Mouse (Mus musculus) lung, embryonic 16.5 days (tissue): ENCODE measurements around the gene Capn1. TPM values are rescaled to one million over a fixed set of nuclear protein-coding genes. Genes with fewer than 3 reads are reported as not detected.

Experiments
- ATAC-seq: fragments of 200-750 bp; cut with Nextera tagmentation; 2 replicates; pipeline ENCODE4 v1.8.0; 2017; ENCODE audit warnings: low read depth, mild to moderate bottlenecking, moderate library complexity
- H3K27ac ChIP-seq: fragments of 300-500 bp; sonication (generic); 2 replicates; pipeline ENCODE4 v1.5.1; 2014; ENCODE audit warnings: mild to moderate bottlenecking, control low read depth, low read length
- H3K27me3 ChIP-seq: fragments of 300-500 bp; sonication (generic); 2 replicates; pipeline ENCODE4 v1.6.1; 2014; ENCODE audit warnings: low read depth, low read length, mixed read lengths; ENCODE audit not compliant: control insufficient read depth, insufficient read depth
- H3K36me3 ChIP-seq: fragments of 300-500 bp; sonication (generic); 2 replicates; pipeline ENCODE4 v1.6.1; 2014; ENCODE audit warnings: low read length; ENCODE audit not compliant: control insufficient read depth, insufficient read depth
- H3K4me1 ChIP-seq: fragments of 300-500 bp; sonication (generic); replicated peaks from 2 replicates; pipeline ENCODE4 v1.6.1; 2014; ENCODE audit warnings: low read length, mixed read lengths; ENCODE audit not compliant: control insufficient read depth, insufficient read depth
- H3K4me2 ChIP-seq: fragments of 300-500 bp; sonication (generic); 2 replicates; pipeline ENCODE4 v1.6.1; 2014; ENCODE audit warnings: low read depth, low read length, control low read depth
- H3K4me3 ChIP-seq: fragments of 300-500 bp; sonication (generic); 2 replicates; pipeline ENCODE4 v1.5.1; 2014; ENCODE audit warnings: mild to moderate bottlenecking, low read length, control low read depth
- H3K9ac ChIP-seq: fragments of 300-500 bp; sonication (generic); 2 replicates; pipeline ENCODE4 v1.6.1; 2014; ENCODE audit warnings: low read length, control low read depth
- H3K9me3 ChIP-seq: fragments of 300-500 bp; sonication (generic); 2 replicates; pipeline ENCODE4 v1.6.1; 2016; ENCODE audit warnings: low read length; ENCODE audit not compliant: control insufficient read depth
- WGBS: fragments of 180-500 bp; shearing (Covaris S2); extraction: QIAGEN DNeasy Blood & Tissue Kit; methylation state at CpG from one replicate; pipeline ENCODE4 v1.1.7; 2014; 5-methylcytosine and 5-hydroxymethylcytosine counted together
- microRNA-seq: library from miRNA; unstranded; fragments of <30 nt; microRNA quantifications from one replicate; pipeline ENCODE4, GENCODE M21; 2016
- polyA plus RNA-seq: library from polyadenylated mRNA; unstranded; fragments of >200 nt; fragmentation: Nextera tagmentation; extraction: Ambion mirVana; gene quantifications from 2 replicates; pipeline ENCODE4 v1.2.1, GENCODE M21; 2015

The Capn1 gene
- polyA plus RNA-seq, 1 experiment from 2014 or later = 12.8 TPM

DNA sequence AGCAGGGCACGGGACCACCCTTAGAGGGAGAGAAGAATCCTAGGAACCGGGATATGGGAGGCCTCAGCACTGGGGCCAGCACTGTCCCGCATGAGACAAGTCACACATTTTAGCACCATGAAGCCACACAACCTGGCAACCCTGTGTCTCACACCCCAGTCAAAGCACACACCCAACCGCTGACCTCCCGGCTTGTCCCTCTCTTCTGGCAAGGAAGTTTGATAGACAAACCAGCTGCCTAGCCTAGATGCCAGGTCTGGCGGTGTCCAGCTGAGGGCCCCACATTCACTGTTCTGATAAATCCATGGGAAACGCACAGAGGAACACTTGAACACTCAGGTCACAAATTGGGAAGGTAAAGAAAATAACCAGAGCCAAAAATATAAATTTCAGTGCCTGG lies 73.1 kb downstream of the Capn1 start:
- Histone ChIP-seq H3K4me1 (peaks cover 47% of the 10 kb centered on the region), H3K36me3 (peaks cover 10% of the 10 kb centered on the region), H3K4me2 (no peak overlapping the region), H3K27me3 (no peaks in the 10 kb centered on the region), H3K27ac (no peak overlapping the region), H3K4me3 (no peak overlapping the region), H3K9ac (no peak overlapping the region), H3K9me3 (no peaks in the 10 kb centered on the region)
- ATAC-seq = no peak
- 82% methylated on average over 7 of the region's 7 CpGs for WGBS

DNA sequence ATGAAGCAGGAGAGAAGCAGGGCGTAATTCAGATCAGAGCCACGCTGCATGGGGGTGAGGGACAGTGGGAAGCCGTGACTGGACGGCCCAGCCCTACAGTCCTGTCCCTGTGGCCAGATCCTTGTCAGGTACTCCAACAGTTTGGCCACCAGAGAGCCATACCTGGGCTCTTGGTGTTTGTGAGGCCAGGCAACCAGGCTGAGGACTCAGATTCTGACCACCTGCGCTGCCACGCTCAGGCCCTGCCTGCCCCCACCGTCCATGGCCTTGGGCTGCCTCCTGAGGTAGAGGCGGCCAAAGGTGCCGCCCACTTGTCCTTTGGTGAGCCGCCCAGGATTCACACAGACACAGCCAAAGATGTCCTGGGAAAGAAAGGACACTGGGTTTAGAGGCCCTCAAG lies 75.0 kb downstream of the Capn1 start:
- Histone ChIP-seq H3K36me3 (peaks cover 10% of the 10 kb centered on the region), H3K27ac (peak overlapping the region; percentile 80), H3K9me3 (no peaks in the 10 kb centered on the region), H3K4me3 (no peak overlapping the region), H3K4me2 (no peak overlapping the region), H3K27me3 (no peaks in the 10 kb centered on the region), H3K4me1 (peaks cover 52% of the 10 kb centered on the region), H3K9ac (no peak overlapping the region)
- WGBS = 81% methylated on average over 10 of the region's 10 CpGs
- no peak for ATAC-seq

DNA sequence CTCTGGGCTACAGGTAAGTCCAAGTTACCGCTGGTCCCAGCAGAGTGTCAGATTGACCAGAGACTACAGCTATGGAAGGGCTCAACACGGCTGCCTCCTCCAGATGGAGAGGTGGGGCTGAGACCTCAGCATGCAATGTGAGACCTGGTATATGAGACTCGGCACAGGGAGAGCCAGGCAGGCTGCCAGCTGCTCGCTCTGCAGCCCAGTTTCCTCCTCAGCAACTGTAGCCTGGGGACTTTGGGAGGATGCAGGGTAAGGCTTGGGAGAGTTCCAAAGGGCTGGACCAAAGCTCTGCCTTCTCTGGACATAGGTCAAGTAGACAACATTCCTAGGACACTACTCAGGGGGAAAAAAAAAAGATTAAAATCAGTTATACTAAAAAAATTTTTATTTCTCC lies 75.5 kb downstream of the Capn1 start:
- peak overlapping the region; percentile 80 for H3K27ac ChIP-seq
- H3K27me3 ChIP-seq = no peaks in the 10 kb centered on the region
- no peaks in the 10 kb centered on the region for H3K9me3 ChIP-seq
- no peak overlapping the region for H3K9ac ChIP-seq
- peaks cover 52% of the 10 kb centered on the region for H3K4me1 ChIP-seq
- peak; percentile 34 for ATAC-seq
- H3K4me3 ChIP-seq = no peak overlapping the region
- no peak overlapping the region for H3K4me2 ChIP-seq
- 42% methylated on average over 4 of the region's 4 CpGs for WGBS
- H3K36me3 ChIP-seq = peaks cover 10% of the 10 kb centered on the region

DNA sequence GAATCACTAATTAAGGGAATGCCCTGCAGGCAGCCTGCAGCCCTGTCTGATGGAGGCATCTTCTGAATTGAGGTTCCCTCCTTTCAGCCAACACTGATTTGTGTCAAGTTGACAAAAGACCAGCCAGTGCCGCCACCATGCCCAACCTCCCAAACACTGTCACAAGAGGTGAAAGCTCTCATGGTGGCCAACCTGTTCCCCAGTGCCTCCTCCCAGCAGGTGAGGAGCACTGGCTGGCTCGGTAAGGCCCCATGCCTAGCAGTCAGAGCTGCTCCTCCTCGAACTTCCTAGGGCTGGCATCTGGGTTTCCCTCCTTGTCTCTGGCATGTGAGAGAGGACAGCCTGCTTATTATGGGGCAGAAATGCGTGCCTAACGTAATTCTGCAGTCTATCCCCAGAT lies 76.0 kb downstream of the Capn1 start:
- H3K27ac ChIP-seq = peak overlapping the region; percentile 62
- ATAC-seq = no peak
- peaks cover 52% of the 10 kb centered on the region for H3K4me1 ChIP-seq
- 80% methylated on average over 5 of the region's 5 CpGs for WGBS
- H3K4me2 ChIP-seq = no peak overlapping the region
- H3K9ac ChIP-seq = no peak overlapping the region
- peaks cover 10% of the 10 kb centered on the region for H3K36me3 ChIP-seq
- no peaks in the 10 kb centered on the region for H3K27me3 ChIP-seq
- H3K9me3 ChIP-seq = no peaks in the 10 kb centered on the region
- no peak overlapping the region for H3K4me3 ChIP-seq

Small RNA genes within 50 kb of the gene (microRNA-seq; reads per million reads assigned to microRNA genes)
- not detected for gene Mir6988

Other genes starting within 250 kb of the Capn1 start
- gene Scyl1, start 244.5 kb downstream of the Capn1 start, polyA plus RNA-seq = 76.3 and 83.2 TPM in 2 replicates
- gene Frmd8, start 140.6 kb downstream of the Capn1 start, polyA plus RNA-seq = 56.4 and 61.1 TPM in 2 replicates
- 5.7 and 6.2 TPM in 2 replicates for gene Slc25a45, start 138.1 kb downstream of the Capn1 start, polyA plus RNA-seq
- 2.5 and 3.2 TPM in 2 replicates for gene Tigd3, start 121.7 kb downstream of the Capn1 start, polyA plus RNA-seq
- gene Dpf2, start 102.9 kb downstream of the Capn1 start, polyA plus RNA-seq = 155 TPM in 2 replicates
- 15.6 and 17.1 TPM in 2 replicates for gene Cdc42ep2, start 91.1 kb downstream of the Capn1 start, polyA plus RNA-seq
- gene Pola2, start 51.7 kb downstream of the Capn1 start, polyA plus RNA-seq = 64.2 and 70.0 TPM in 2 replicates
- not detected in 2 replicates for gene Slc22a20, start 29.8 kb downstream of the Capn1 start, polyA plus RNA-seq
- gene Syvn1, start 30.7 kb upstream of the Capn1 start, polyA plus RNA-seq = 27.7 and 31.7 TPM in 2 replicates
- 72.9 and 74.6 TPM in 2 replicates for gene Mrpl49, start 41.9 kb upstream of the Capn1 start, polyA plus RNA-seq
- 757 and 774 TPM in 2 replicates for gene Fau, start 41.9 kb upstream of the Capn1 start, polyA plus RNA-seq
- gene Znhit2, start 45.3 kb upstream of the Capn1 start, polyA plus RNA-seq = 26.2 and 28.6 TPM in 2 replicates
- 12.1 and 19.6 TPM in 2 replicates for gene Tm7sf2, start 52.5 kb upstream of the Capn1 start, polyA plus RNA-seq
- 67.4 and 77.5 TPM in 2 replicates for gene Vps51, start 61.3 kb upstream of the Capn1 start, polyA plus RNA-seq
- gene Tmem262, start 64.1 kb upstream of the Capn1 start, polyA plus RNA-seq = not detected in 2 replicates
- gene Gm28374, start 66.4 kb upstream of the Capn1 start, polyA plus RNA-seq = 1.4 and 1.5 TPM in 2 replicates
- 69.1 and 71.8 TPM in 2 replicates for gene Zfpl1, start 69.1 kb upstream of the Capn1 start, polyA plus RNA-seq
- gene Cdca5, start 69.1 kb upstream of the Capn1 start, polyA plus RNA-seq = 40.5 and 42.8 TPM in 2 replicates
- not detected in 2 replicates for gene AC131692.1, start 78.5 kb upstream of the Capn1 start, polyA plus RNA-seq
- 0.29 and 0.94 TPM in 2 replicates for gene Naaladl1, start 89.9 kb upstream of the Capn1 start, polyA plus RNA-seq
- gene Sac3d1, start 102.8 kb upstream of the Capn1 start, polyA plus RNA-seq = 32.5 and 36.4 TPM in 2 replicates
- gene Snx15, start 112.4 kb upstream of the Capn1 start, polyA plus RNA-seq = 33.4 and 35.1 TPM in 2 replicates
- gene Batf2, start 125.1 kb upstream of the Capn1 start, polyA plus RNA-seq = 0.31 and 0.96 TPM in 2 replicates
- 95.2 and 95.7 TPM in 2 replicates for gene Arl2, start 125.7 kb upstream of the Capn1 start, polyA plus RNA-seq
- not detected in 2 replicates for gene Majin, start 168.5 kb upstream of the Capn1 start, polyA plus RNA-seq
- 0.63 and 0.88 TPM in 2 replicates for gene Gpha2, start 210.5 kb upstream of the Capn1 start, polyA plus RNA-seq
- 17.8 and 20.2 TPM in 2 replicates for gene Ppp2r5b, start 220.0 kb upstream of the Capn1 start, polyA plus RNA-seq
- gene Atg2a, start 225.8 kb upstream of the Capn1 start, polyA plus RNA-seq = 10.3 and 12.6 TPM in 2 replicates